Mouse (Mus musculus): ENCODE measurements around the gene Map6. TPM values are rescaled to one million over a fixed set of nuclear protein-coding genes. Genes with fewer than 3 reads are reported as not detected.

Gene Map6
- polyA plus RNA-seq (2014; fragmentation: Nextera tagmentation; extraction: Ambion mirVana) = 0.32 and 0.69 TPM in 2 replicates

- ATAC-seq (replicated peaks; ENCODE audit: low FRiP score) = no peak
- WGBS = 2% methylated on average over 34 of the region's 34 CpGs
- H3K27me3 ChIP-seq (replicated peaks; ENCODE audit: control insufficient read depth, insufficient read depth, low read length) = peaks cover 72% of the 10 kb centered on the region
- no peak within 1 kb of the TSS for H3K27ac ChIP-seq (ENCODE audit: low read depth, low read length)
- H3K36me3 ChIP-seq (ENCODE audit: control insufficient read depth, insufficient read depth, low read length) = no peaks in the 10 kb centered on the region
- peaks cover 8% of the 10 kb centered on the region; the same call in 1 of the 2 replicates for H3K4me1 ChIP-seq (replicated peaks; ENCODE audit: control insufficient read depth, insufficient read depth, low read length)
- no peak for DNase-seq (ENCODE audit: low spot score)
- no peaks in the 10 kb centered on the region for H3K9me3 ChIP-seq (ENCODE audit: control insufficient read depth, low read length)
- peak within 1 kb of the TSS; percentile 66 for H3K4me2 ChIP-seq
- H3K9ac ChIP-seq (ENCODE audit: low read depth, low read length) = no peak within 1 kb of the TSS
- peak within 1 kb of the TSS; percentile 42 for H3K4me3 ChIP-seq (ENCODE audit: low read depth, low read length)
Observed at GRCm38 (mm10) chr7:99267251-99267896, at the start of gene Map6. TSS of gene Map6 (plus strand) at chr7:99267447.

DNA sequence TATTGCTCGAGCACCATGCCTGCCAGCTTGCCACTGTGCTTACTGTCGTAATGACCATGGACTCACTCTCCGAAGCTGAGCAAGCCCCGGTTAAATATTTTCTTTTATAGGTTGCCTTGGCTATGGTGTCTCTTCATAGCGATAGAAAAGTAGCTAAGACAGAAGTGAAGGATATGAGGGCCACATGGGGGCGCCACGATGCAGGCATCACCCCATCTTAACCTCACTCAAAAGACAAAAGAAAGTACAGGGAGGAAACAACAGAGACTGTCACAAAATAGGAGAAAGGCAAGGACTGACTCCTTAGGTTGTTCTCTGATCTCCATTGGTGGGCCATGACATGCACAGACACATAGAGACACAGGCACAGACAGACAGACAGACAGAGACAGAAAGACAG is 43.0 kb upstream of the Map6 start:
- no peaks in the 10 kb centered on the region for H3K36me3 ChIP-seq (ENCODE audit: control insufficient read depth, insufficient read depth, low read length)
- ATAC-seq (replicated peaks; ENCODE audit: low FRiP score) (no peak), DNase-seq (ENCODE audit: low spot score) (no peak)
- H3K27ac ChIP-seq (ENCODE audit: low read depth, low read length) = peak overlapping the region; percentile 64; the same call in 1 of the 2 replicates
- WGBS = 68% methylated on average over 7 of the region's 7 CpGs
- no peak overlapping the region for H3K4me3 ChIP-seq (ENCODE audit: low read depth, low read length)
- H3K4me1 ChIP-seq (replicated peaks; ENCODE audit: control insufficient read depth, insufficient read depth, low read length) = no peaks in the 10 kb centered on the region; the same call in 1 of the 2 replicates
- no peaks in the 10 kb centered on the region for H3K27me3 ChIP-seq (replicated peaks; ENCODE audit: control insufficient read depth, insufficient read depth, low read length)
- no peak overlapping the region for H3K9ac ChIP-seq (ENCODE audit: low read depth, low read length)
- H3K9me3 ChIP-seq (ENCODE audit: control insufficient read depth, low read length) = no peaks in the 10 kb centered on the region
- H3K4me2 ChIP-seq = no peak overlapping the region

- H3K4me1 ChIP-seq (replicated peaks; ENCODE audit: control insufficient read depth, insufficient read depth, low read length) = no peaks in the 10 kb centered on the region; the same call in 1 of the 2 replicates
- 56% methylated on average over 1 of the region's 1 CpGs for WGBS
- no peaks in the 10 kb centered on the region for H3K9me3 ChIP-seq (ENCODE audit: control insufficient read depth, low read length)
- H3K9ac ChIP-seq (ENCODE audit: low read depth, low read length) = no peak overlapping the region
- DNase-seq (ENCODE audit: low spot score) (no peak), ATAC-seq (replicated peaks; ENCODE audit: low FRiP score) (peak; percentile 68)
- no peak overlapping the region for H3K4me3 ChIP-seq (ENCODE audit: low read depth, low read length)
- H3K27me3 ChIP-seq (replicated peaks; ENCODE audit: control insufficient read depth, insufficient read depth, low read length) = no peaks in the 10 kb centered on the region
- peak overlapping the region; percentile 21; the same call in 1 of the 2 replicates for H3K4me2 ChIP-seq
- H3K27ac ChIP-seq (ENCODE audit: low read depth, low read length) = peak overlapping the region; percentile 64; the same call in 1 of the 2 replicates
- no peaks in the 10 kb centered on the region for H3K36me3 ChIP-seq (ENCODE audit: control insufficient read depth, insufficient read depth, low read length)
Observed at GRCm38 (mm10) chr7:99224648-99225190, 42.5 kb upstream of the Map6 start.

DNA sequence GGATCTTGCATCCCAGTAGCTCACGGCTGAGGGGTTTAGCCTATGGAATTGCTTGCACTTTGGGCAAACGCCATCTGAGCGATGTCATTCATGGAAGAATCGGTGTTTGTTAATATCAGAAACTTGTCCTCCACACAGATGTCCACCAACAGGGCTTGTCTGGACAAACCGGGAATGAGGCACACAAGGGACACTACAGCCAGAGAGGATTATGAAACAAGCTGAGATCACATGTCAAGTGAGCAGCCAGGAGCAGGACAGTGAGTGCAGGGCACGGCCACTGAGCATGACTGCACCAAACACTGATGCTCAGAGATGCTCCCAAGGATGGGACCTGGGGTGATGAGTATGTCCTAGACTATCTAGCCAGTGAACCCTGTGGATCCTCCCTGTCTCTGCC is 41.8 kb upstream of the Map6 start:
- H3K36me3 ChIP-seq (ENCODE audit: control insufficient read depth, insufficient read depth, low read length) = no peaks in the 10 kb centered on the region
- DNase-seq (ENCODE audit: low spot score) (no peak), ATAC-seq (replicated peaks; ENCODE audit: low FRiP score) (no peak)
- WGBS = 78% methylated on average over 6 of the region's 6 CpGs
- H3K27me3 ChIP-seq (replicated peaks; ENCODE audit: control insufficient read depth, insufficient read depth, low read length) = no peaks in the 10 kb centered on the region
- H3K27ac ChIP-seq (ENCODE audit: low read depth, low read length) = no peak overlapping the region
- no peak overlapping the region for H3K4me3 ChIP-seq (ENCODE audit: low read depth, low read length)
- H3K4me1 ChIP-seq (replicated peaks; ENCODE audit: control insufficient read depth, insufficient read depth, low read length) = no peaks in the 10 kb centered on the region; the same call in 1 of the 2 replicates
- H3K4me2 ChIP-seq = no peak overlapping the region
- H3K9ac ChIP-seq (ENCODE audit: low read depth, low read length) = no peak overlapping the region
- H3K9me3 ChIP-seq (ENCODE audit: control insufficient read depth, low read length) = no peaks in the 10 kb centered on the region

GRCm38 (mm10) chr7:99226662-99227061 is 40.6 kb upstream of the Map6 start:
- WGBS = 86% methylated on average over 10 of the region's 10 CpGs
- no peak for ATAC-seq (replicated peaks; ENCODE audit: low FRiP score)
- no peaks in the 10 kb centered on the region; the same call in 1 of the 2 replicates for H3K4me1 ChIP-seq (replicated peaks; ENCODE audit: control insufficient read depth, insufficient read depth, low read length)

GRCm38 (mm10) chr7:99227267-99227666 is 40.0 kb upstream of the Map6 start:
- DNase-seq (ENCODE audit: low spot score) = no peak
- H3K4me1 ChIP-seq (replicated peaks; ENCODE audit: control insufficient read depth, insufficient read depth, low read length) = no peaks in the 10 kb centered on the region; the same call in 1 of the 2 replicates
- whole genome bisulfite sequencing = 89% methylated on average over 4 of the region's 4 CpGs
- H3K27ac ChIP-seq (ENCODE audit: low read depth, low read length) = no peak overlapping the region
- H3K4me3 ChIP-seq (ENCODE audit: low read depth, low read length) = no peak overlapping the region
- H3K9ac ChIP-seq (ENCODE audit: low read depth, low read length) = no peak overlapping the region
- ATAC-seq (replicated peaks; ENCODE audit: low FRiP score) = no peak
- no peaks in the 10 kb centered on the region for H3K9me3 ChIP-seq (ENCODE audit: control insufficient read depth, low read length)
- H3K4me2 ChIP-seq = no peak overlapping the region
- no peaks in the 10 kb centered on the region for H3K27me3 ChIP-seq (replicated peaks; ENCODE audit: control insufficient read depth, insufficient read depth, low read length)
- H3K36me3 ChIP-seq (ENCODE audit: control insufficient read depth, insufficient read depth, low read length) = no peaks in the 10 kb centered on the region

More at GRCm38 (mm10) chr7:99226662-99227061, 40.6 kb upstream of the Map6 start:
- Histone ChIP-seq H3K9me3 (ENCODE audit: control insufficient read depth, low read length) (no peaks in the 10 kb centered on the region), H3K36me3 (ENCODE audit: control insufficient read depth, insufficient read depth, low read length) (no peaks in the 10 kb centered on the region), H3K27me3 (replicated peaks; ENCODE audit: control insufficient read depth, insufficient read depth, low read length) (no peaks in the 10 kb centered on the region), H3K27ac (ENCODE audit: low read depth, low read length) (no peak overlapping the region), H3K4me3 (ENCODE audit: low read depth, low read length) (no peak overlapping the region), H3K4me2 (no peak overlapping the region), H3K9ac (ENCODE audit: low read depth, low read length) (no peak overlapping the region)
- DNase-seq (ENCODE audit: low spot score) = no peak

- no peaks in the 10 kb centered on the region for H3K9me3 ChIP-seq (ENCODE audit: control insufficient read depth, low read length)
- no peak overlapping the region; the same call in 1 of the 2 replicates for H3K4me2 ChIP-seq
- H3K9ac ChIP-seq (ENCODE audit: low read depth, low read length) = no peak overlapping the region
- H3K27me3 ChIP-seq (replicated peaks; ENCODE audit: control insufficient read depth, insufficient read depth, low read length) = no peaks in the 10 kb centered on the region
- DNase-seq (ENCODE audit: low spot score) (no peak), ATAC-seq (replicated peaks; ENCODE audit: low FRiP score) (peak; percentile 38; the same call in 1 of the 2 replicates)
- H3K4me3 ChIP-seq (ENCODE audit: low read depth, low read length) = no peak overlapping the region
- 74% methylated on average over 8 of the region's 8 CpGs for WGBS
- peak overlapping the region; percentile 3; the same call in 1 of the 2 replicates for H3K27ac ChIP-seq (ENCODE audit: low read depth, low read length)
- H3K36me3 ChIP-seq (ENCODE audit: control insufficient read depth, insufficient read depth, low read length) = no peaks in the 10 kb centered on the region
- H3K4me1 ChIP-seq (replicated peaks; ENCODE audit: control insufficient read depth, insufficient read depth, low read length) = no peaks in the 10 kb centered on the region; the same call in 1 of the 2 replicates
Observed at GRCm38 (mm10) chr7:99228825-99229224, 38.4 kb upstream of the Map6 start.

- ATAC-seq (replicated peaks; ENCODE audit: low FRiP score) = no peak; the same call in 1 of the 2 replicates
Observed at GRCm38 (mm10) chr7:99229411-99229810, 37.8 kb upstream of the Map6 start.

More at GRCm38 (mm10) chr7:99229411-99229810, 37.8 kb upstream of the Map6 start:
- no peaks in the 10 kb centered on the region for H3K27me3 ChIP-seq (replicated peaks; ENCODE audit: control insufficient read depth, insufficient read depth, low read length)
- no peak for DNase-seq (ENCODE audit: low spot score)
- H3K4me1 ChIP-seq (replicated peaks; ENCODE audit: control insufficient read depth, insufficient read depth, low read length) = no peaks in the 10 kb centered on the region; the same call in 1 of the 2 replicates
- 13% methylated on average over 2 of the region's 2 CpGs for WGBS
- H3K36me3 ChIP-seq (ENCODE audit: control insufficient read depth, insufficient read depth, low read length) = no peaks in the 10 kb centered on the region
- no peaks in the 10 kb centered on the region for H3K9me3 ChIP-seq (ENCODE audit: control insufficient read depth, low read length)
- H3K4me2 ChIP-seq = no peak overlapping the region
- no peak overlapping the region for H3K27ac ChIP-seq (ENCODE audit: low read depth, low read length)
- H3K4me3 ChIP-seq (ENCODE audit: low read depth, low read length) = no peak overlapping the region
- H3K9ac ChIP-seq (ENCODE audit: low read depth, low read length) = no peak overlapping the region

Data from liver, embryonic 11.5 days (tissue).